10 mouse cellular contexts compared by ENCODE assay signal in the genomic region with DNA sequence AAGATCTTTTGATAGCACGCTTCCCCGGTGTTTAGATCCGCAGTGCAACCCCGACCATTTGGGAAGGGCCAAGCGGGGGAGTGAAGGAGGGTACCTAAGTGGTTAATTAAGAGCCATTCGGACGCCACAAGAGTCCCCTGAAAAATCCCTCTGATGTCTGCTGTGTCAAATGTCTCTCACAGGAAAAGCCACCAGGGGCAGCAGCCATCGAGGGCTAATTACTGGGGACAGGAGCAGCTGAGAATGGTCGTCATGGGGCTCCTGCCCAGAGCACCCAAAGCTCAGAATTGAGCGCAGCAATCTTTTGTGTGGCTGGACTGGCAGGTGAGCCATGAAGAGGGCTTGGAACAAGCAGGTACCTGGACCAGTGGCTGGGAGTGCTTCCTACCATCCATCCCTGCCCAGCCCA.
A peak's percentile ranks its signal among the peaks of the same experiment; 100 is the strongest.
DNase-seq lines count a peak whose midpoint lies in the region; ATAC-seq and TF ChIP-seq lines count a peak whose summit lies in the region.
"Had no signal": no experiment of that assay in that cellular context is flagged by ENCODE, and none has a peak within 500 bp of the region (broad histone marks: within the 10 kb centered on the region; RNA-seq: fewer than 3 reads in every experiment).

No protein-coding gene starts in this region.

- no peak overlapping the region for H3K9ac ChIP-seq in heart, embryonic 11.5 days (ENCODE audit: low read depth, low read length)
- no peak overlapping the region for H3K9ac ChIP-seq in heart, adult 2 months (ENCODE audit: low read depth, low read length)
- no peak overlapping the region for H3K9ac ChIP-seq in hindbrain, embryonic 12.5 days
- no peak overlapping the region for H3K9ac ChIP-seq in midbrain, embryonic 15.5 days

- no peak for ATAC-seq in heart, embryonic 11.5 days (replicated peaks; ENCODE audit: insufficient number of reproducible peaks, low FRiP score, low TSS enrichment)
- ATAC-seq in hindbrain, embryonic 12.5 days (ENCODE audit: low FRiP score): peak; percentile 55
- peak; percentile 46; the same call in 1 of the 2 replicates for ATAC-seq in midbrain, embryonic 15.5 days (replicated peaks)

- TF ChIP-seq POLR2A in heart, adult 2 months (IDR thresholded peaks at IDR 0.05; ENCODE audit: insufficient read depth, low read depth, low read length): no peak

- no peak for DNase-seq in heart, adult 2 months
- peak; percentile 59 for DNase-seq in embryo, embryonic 11 days
- no peak for DNase-seq in cerebellum, postnatal 25 days
- no peak for DNase-seq in urinary bladder, postnatal 25 days (ENCODE audit: low spot score)
- DNase-seq in layer of hippocampus, postnatal 25 days (ENCODE audit: extremely low spot score in 1 of 2, low spot score in 1 of 2): no peak
- DNase-seq: kidney, adult 2 months; lung, postnatal 14 days had no signal

- peak overlapping the region; percentile 43 for H3K4me2 ChIP-seq in heart, embryonic 11.5 days
- peak overlapping the region; percentile 21 for H3K4me2 ChIP-seq in hindbrain, embryonic 12.5 days (replicated peaks)
- peak overlapping the region; percentile 29 for H3K4me2 ChIP-seq in midbrain, embryonic 15.5 days

- H3K4me3 ChIP-seq in heart, embryonic 11.5 days (ENCODE audit: low read depth, low read length): no peak overlapping the region
- no peak overlapping the region for H3K4me3 ChIP-seq in heart, adult 2 months
- H3K4me3 ChIP-seq in hindbrain, embryonic 12.5 days: no peak overlapping the region
- H3K4me3 ChIP-seq in midbrain, embryonic 15.5 days: no peak overlapping the region

- no peak for TF ChIP-seq EP300 in heart, adult 2 months (IDR thresholded peaks at IDR 0.05; ENCODE audit: insufficient read depth, low read depth, low read length)

- no peak overlapping the region for H3K27ac ChIP-seq in heart, embryonic 11.5 days (ENCODE audit: low read depth, low read length)
- H3K27ac ChIP-seq in heart, adult 2 months: no peak overlapping the region
- H3K27ac ChIP-seq in hindbrain, embryonic 12.5 days: 0 out of 2 replicates have a peak overlapping the region, but pooled peaks have one; percentile 1
- peak overlapping the region; percentile 55; the same call in 1 of the 2 replicates for H3K27ac ChIP-seq in midbrain, embryonic 15.5 days

- intact Hi-C loops in heart, adult 2 months (cut with DNase I): no loop called here

- TF ChIP-seq CTCF in heart, adult 2 months (IDR thresholded peaks at IDR 0.05): no peak

- no peaks in the 10 kb centered on the region for H3K4me1 ChIP-seq in heart, embryonic 11.5 days (ENCODE audit: control insufficient read depth, insufficient read depth, low read length)
- no peaks in the 10 kb centered on the region for H3K4me1 ChIP-seq in heart, adult 2 months (ENCODE audit: control insufficient read depth, insufficient read depth, low read length)
- peaks cover 44% of the 10 kb centered on the region for H3K4me1 ChIP-seq in hindbrain, embryonic 12.5 days
- H3K4me1 ChIP-seq in midbrain, embryonic 15.5 days: peaks cover 36% of the 10 kb centered on the region

- WGBS in heart, embryonic 11.5 days (ENCODE audit: insufficient replicate concordance): 8% methylated on average over 10 of the region's 10 CpGs
- 25% methylated on average over 10 of the region's 10 CpGs for WGBS in heart, adult 2 months
- WGBS in hindbrain, embryonic 12.5 days: 11% methylated on average over 10 of the region's 10 CpGs
- 6% methylated on average over 10 of the region's 10 CpGs for WGBS in midbrain, embryonic 15.5 days

- no peaks in the 10 kb centered on the region for H3K79me2 ChIP-seq in heart, adult 2 months (replicated peaks; ENCODE audit: control insufficient read depth, insufficient read depth, low read length)

- no peaks in the 10 kb centered on the region for H3K27me3 ChIP-seq in heart, embryonic 11.5 days (ENCODE audit: control insufficient read depth, insufficient read depth, low read length)
- no peaks in the 10 kb centered on the region for H3K27me3 ChIP-seq in heart, adult 2 months (ENCODE audit: control insufficient read depth, insufficient read depth, low read length)
- peaks cover 33% of the 10 kb centered on the region for H3K27me3 ChIP-seq in hindbrain, embryonic 12.5 days
- H3K27me3 ChIP-seq in midbrain, embryonic 15.5 days (replicated peaks): peaks cover 25% of the 10 kb centered on the region; the same call in 1 of the 2 replicates

- no peaks in the 10 kb centered on the region for H3K36me3 ChIP-seq in heart, embryonic 11.5 days (ENCODE audit: control insufficient read depth, insufficient read depth, low read length)
- no peaks in the 10 kb centered on the region for H3K36me3 ChIP-seq in heart, adult 2 months (ENCODE audit: control insufficient read depth, insufficient read depth, low read length)
- H3K36me3 ChIP-seq in hindbrain, embryonic 12.5 days: no peaks in the 10 kb centered on the region
- no peaks in the 10 kb centered on the region for H3K36me3 ChIP-seq in midbrain, embryonic 15.5 days (replicated peaks)

- H3K9me3 ChIP-seq in heart, embryonic 11.5 days (replicated peaks; ENCODE audit: control insufficient read depth, low read length): no peaks in the 10 kb centered on the region
- no peaks in the 10 kb centered on the region for H3K9me3 ChIP-seq in hindbrain, embryonic 12.5 days (replicated peaks)
- no peaks in the 10 kb centered on the region for H3K9me3 ChIP-seq in midbrain, embryonic 15.5 days

Comparison
In these comparisons a context has a peak if more than half of its experiments do, and no peak if none do; other contexts are left out.
1. H3K27ac ChIP-seq: peak in hindbrain, embryonic 12.5 days (single experiment) and midbrain, embryonic 15.5 days (single experiment); none in heart, embryonic 11.5 days (single experiment) and heart, adult 2 months (single experiment).
2. Peak in every context shown above with its lines, with median percentiles within 50 percentile points of each other: H3K4me2 ChIP-seq.